ENCODE assay signal across 8 mouse cellular contexts in the genomic region with DNA sequence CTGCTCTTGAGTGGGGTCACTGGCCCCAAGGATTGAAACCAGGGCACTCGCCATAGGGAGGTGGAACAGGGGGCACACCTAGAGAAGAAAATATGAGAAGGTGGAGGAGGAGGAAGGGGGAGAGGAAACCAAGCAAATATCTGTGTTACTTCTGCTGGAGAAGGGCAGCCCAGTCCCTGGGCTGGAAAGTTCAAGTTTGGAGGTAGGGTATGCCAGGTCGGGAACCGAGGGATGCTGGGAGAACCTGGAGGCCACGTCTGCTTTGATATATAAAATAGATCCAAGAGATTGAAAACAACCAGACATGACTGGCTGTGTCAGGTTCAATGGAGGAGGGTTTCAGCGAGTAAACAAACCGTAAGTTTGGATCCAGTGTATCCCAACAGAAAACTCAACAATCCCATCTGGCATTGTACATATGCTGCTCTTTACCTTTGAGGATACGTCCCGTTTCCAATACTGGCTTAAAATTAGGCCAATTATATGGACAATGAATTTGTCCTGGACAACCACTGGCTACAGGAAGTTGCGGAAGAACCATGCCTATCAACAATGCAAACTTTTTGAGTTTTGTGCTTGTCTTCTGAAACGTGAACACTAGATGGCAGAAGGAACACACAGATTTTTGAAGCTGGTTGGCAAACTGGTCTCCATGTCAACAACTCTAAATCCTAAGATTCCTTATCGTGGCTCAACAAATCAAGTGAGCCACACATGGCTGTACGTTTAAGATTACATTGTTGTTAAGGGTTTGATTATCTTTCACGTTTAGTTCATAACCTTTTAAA.
A peak's percentile ranks its signal among the peaks of the same experiment; 100 is the strongest.
DNase-seq lines count a peak whose midpoint lies in the region; ATAC-seq and TF ChIP-seq lines count a peak whose summit lies in the region.
"Had no signal": no experiment of that assay in that cellular context is flagged by ENCODE, and none has a peak within 500 bp of the region (broad histone marks: within the 10 kb centered on the region; RNA-seq: fewer than 3 reads in every experiment).

No protein-coding gene starts in this region.

- H3K9ac ChIP-seq in ES-E14 (ENCODE audit: insufficient read depth, low read depth, low read length, poor library complexity, severe bottlenecking), result no peak overlapping the region
- H3K9ac ChIP-seq in intestine, postnatal 0 days (ENCODE audit: low read depth, low read length), result no peak overlapping the region
- H3K9ac ChIP-seq: limb, embryonic 13.5 days had no signal

- DNase-seq in layer of hippocampus, adult 11-12 months (ENCODE audit: low spot score), result peak; percentile 54
- no peak for DNase-seq in layer of hippocampus, adult 8-10 months (ENCODE audit: low spot score in 2 of 2)
- DNase-seq in ES-E14 (ENCODE audit: low read depth, low spot score), result peak; percentile 30
- DNase-seq in brain, embryonic 18.5 days (ENCODE audit: low read depth, low spot score), result peak; percentile 32
- peak; percentile 75 for DNase-seq in retina, postnatal 1 day

- no peak overlapping the region for H3K4me3 ChIP-seq in ES-E14 (ENCODE audit: insufficient read depth in 1 of 2, low read depth in 1 of 2, low read length in 2 of 2, poor library complexity in 1 of 2, severe bottlenecking in 1 of 2)
- H3K4me3 ChIP-seq in intestine, postnatal 0 days (ENCODE audit: low read depth, low read length), result no peak overlapping the region
- H3K4me3 ChIP-seq: limb, embryonic 13.5 days had no signal

- WGBS in intestine, postnatal 0 days, result 44% methylated on average over 13 of the region's 13 CpGs

- no peaks in the 10 kb centered on the region for H3K4me1 ChIP-seq in ES-E14 (ENCODE audit: control insufficient read depth in 2 of 2, insufficient read depth in 2 of 2, low read length in 2 of 2, poor library complexity in 1 of 2)
- no peaks in the 10 kb centered on the region for H3K4me1 ChIP-seq in intestine, postnatal 0 days (replicated peaks; ENCODE audit: control insufficient read depth, insufficient read depth, low read length)
- H3K4me1 ChIP-seq: limb, embryonic 13.5 days had no signal

- no peaks in the 10 kb centered on the region for H3K9me3 ChIP-seq in ES-E14 (ENCODE audit: control insufficient read depth, insufficient read depth, low read depth, low read length)
- no peaks in the 10 kb centered on the region for H3K9me3 ChIP-seq in intestine, postnatal 0 days (ENCODE audit: control insufficient read depth)
- H3K9me3 ChIP-seq: limb, embryonic 13.5 days had no signal

- in situ Hi-C loops in ES-E14 (cut with MboI; ENCODE audit: low sequenced_read_pairs in 2 of 2, unreplicated experiment in 2 of 2), result no loop called here

- no peaks in the 10 kb centered on the region for H3K27me3 ChIP-seq in intestine, postnatal 0 days (replicated peaks; ENCODE audit: control insufficient read depth, insufficient read depth, low read length)
- H3K27me3 ChIP-seq: limb, embryonic 13.5 days had no signal

- no peak overlapping the region for H3K4me2 ChIP-seq in intestine, postnatal 0 days (replicated peaks; ENCODE audit: low read depth)
- H3K4me2 ChIP-seq: limb, embryonic 13.5 days had no signal

- no peak for ATAC-seq in intestine, postnatal 0 days
- ATAC-seq in megakaryocyte-erythroid progenitor cell, adult 5-6 weeks (replicated peaks; ENCODE audit: low FRiP score, low TSS enrichment, poor library complexity, severe bottlenecking), result no peak

- no peaks in the 10 kb centered on the region for H3K36me3 ChIP-seq in ES-E14 (ENCODE audit: control insufficient read depth, insufficient read depth, low read length, poor library complexity, severe bottlenecking)
- H3K36me3 ChIP-seq in intestine, postnatal 0 days (ENCODE audit: control insufficient read depth, insufficient read depth), result no peaks in the 10 kb centered on the region
- H3K36me3 ChIP-seq: limb, embryonic 13.5 days had no signal

- TF ChIP-seq CTCF in intestine, postnatal 0 days (IDR thresholded peaks at IDR 0.05; ENCODE audit: low read depth), result peak; percentile 82

- H3K27ac ChIP-seq in ES-E14 (ENCODE audit: insufficient read depth, low read depth, low read length, poor library complexity, severe bottlenecking), result no peak overlapping the region
- no peak overlapping the region for H3K27ac ChIP-seq in intestine, postnatal 0 days (ENCODE audit: low read depth, low read length)
- H3K27ac ChIP-seq: limb, embryonic 13.5 days had no signal

TF ChIP-seq in ES-E14, 5 proteins besides CTCF, POLR2A, EP300 and RAD21:
- TF ChIP-seq ZNF384 (IDR thresholded peaks at IDR 0.05; ENCODE audit: low read depth, low read length), result no peak
- TF ChIP-seq ZC3H11A (IDR thresholded peaks at IDR 0.05; ENCODE audit: borderline replicate concordance, low read depth, low read length), result peak; percentile 63; the same call in 1 of the 2 replicates

Comparison
In these comparisons a context has a peak if more than half of its experiments do, and no peak if none do; other contexts are left out.
1. DNase-seq: peak in layer of hippocampus, adult 11-12 months (single experiment), ES-E14 (single experiment), brain, embryonic 18.5 days (single experiment) and retina, postnatal 1 day (single experiment); none in layer of hippocampus, adult 8-10 months (0 of 2).